Mouse (Mus musculus) kidney, adult 2 months (tissue): ENCODE data around the gene Acacb.

Source experiments
- CTCF ChIP-seq: fragments of 200-500 bp; conservative IDR thresholded peaks from 2 replicates; pipeline ENCODE4 v1.5.1; 2011; ENCODE audit warnings: low read depth, mild to moderate bottlenecking, control low read depth, low read length, moderate library complexity, mixed read lengths; ENCODE audit not compliant: insufficient read depth, insufficient read length
- POLR2A ChIP-seq: fragments of 200-500 bp; IDR thresholded peaks from one replicate; pipeline ENCODE4 v1.6.1; 2011; ENCODE audit warnings: low read depth, low read length, control low read depth

DNA sequence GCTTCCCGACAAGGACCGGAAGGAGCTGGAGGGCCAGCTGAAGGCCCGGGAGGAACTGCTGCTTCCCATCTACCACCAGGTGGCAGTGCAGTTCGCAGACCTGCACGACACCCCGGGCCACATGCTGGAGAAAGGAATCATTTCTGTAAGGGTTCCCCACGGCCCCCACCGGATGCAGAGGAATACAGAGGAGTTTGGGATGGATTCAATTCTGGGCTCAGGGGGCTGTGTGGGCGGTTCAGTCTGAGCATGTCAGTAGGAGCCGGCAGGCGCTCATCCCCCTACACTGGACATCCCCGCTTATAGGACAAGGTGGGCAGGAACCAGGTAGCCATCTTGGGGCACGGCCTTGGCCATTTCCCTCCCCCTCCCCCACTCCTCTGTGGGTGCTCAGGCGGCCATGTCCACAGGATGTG is 101.8 kb downstream of the Acacb start:
- TF ChIP-seq CTCF = peak; percentile 73
- no peak for TF ChIP-seq POLR2A
